Mouse (Mus musculus): ENCODE results near the gene Gm8281. TPM values are rescaled to one million over a fixed set of nuclear protein-coding genes. Genes with fewer than 3 reads are reported as not detected.
"Not testable (repeated sequence)": the region's sequence is repeated elsewhere in the genome, so short reads cannot be mapped to it uniquely, and the experiment has no call there.

The Gm8281 gene
- under 1 TPM; 0.15 to 1.00 TPM for total RNA-seq (2021)
- long read RNA-seq, experiment 1, partial matches to known transcripts = 0 of 1 reads
- long read RNA-seq, experiment 1, other reads (novel, unspliced or antisense) = 1 of 1 reads
- long read RNA-seq, experiment 2 = 0 reads

GRCm38 (mm10) chr14:5070611-5071490 lies at the start of gene Gm8281:
TSS of gene Gm8281 (plus strand) at chr14:5071040.
- not testable (repeated sequence) for DNase-seq

GRCm38 (mm10) chr14:5050329-5050728 lies 20.5 kb upstream of the Gm8281 start, which contains the start of gene 4930555G01Rik:
TSS of gene 4930555G01Rik (plus strand) at chr14:5050629.
- DNase-seq = not testable (repeated sequence)

GRCm38 (mm10) chr14:5131219-5131618 lies 60.4 kb downstream of the Gm8281 start, which contains the start of gene Gm8279:
TSS of gene Gm8279 (plus strand) at chr14:5131519.
- not testable (repeated sequence) for DNase-seq

Other genes with a start within 250 kb of the Gm8281 start
- gene Gm3269, start 232.9 kb upstream of the Gm8281 start, total RNA-seq (2021) = not detected
- gene Gm3264, start 215.5 kb upstream of the Gm8281 start, total RNA-seq (2021) = 1 to 10 TPM in 1 of 2 experiments, not detected in 1; 4.7 TPM
- gene Gm3278, start 178.6 kb upstream of the Gm8281 start, total RNA-seq (2021) = not detected
- gene Gm8297, start 87.1 kb upstream of the Gm8281 start, total RNA-seq (2021) = not detected
- not detected for gene Gm3298, start 55.1 kb upstream of the Gm8281 start, total RNA-seq (2021)
- not detected for gene 4930555G01Rik, start 20.4 kb upstream of the Gm8281 start, total RNA-seq (2021)
- not detected for gene Gm8279, start 60.5 kb downstream of the Gm8281 start, total RNA-seq (2021)
- not detected for gene Gm3317, start 93.5 kb downstream of the Gm8281 start, total RNA-seq (2021)
- not detected for gene Gm8271, start 114.8 kb downstream of the Gm8281 start, total RNA-seq (2021)
- not detected for gene Gm3526, start 189.5 kb downstream of the Gm8281 start, total RNA-seq (2021)

Measured in adrenal gland, postnatal 10 days (tissue).